Mouse (Mus musculus): ENCODE data around the gene Emid1.

GRCm38 (mm10) chr11:5062860-5063505, 89.1 kb downstream of the Emid1 start:
- TF ChIP-seq GATA1 (IDR thresholded peaks at IDR 0.05; ENCODE audit: low read length): no peak
- TF ChIP-seq TAL1 (IDR thresholded peaks at IDR 0.05; ENCODE audit: low read length): no peak
